Mouse (Mus musculus): ENCODE data around the gene Nfya. TPM values are rescaled to one million over a fixed set of nuclear protein-coding genes. Genes with fewer than 3 reads are reported as not detected.
"Not testable (repeated sequence)": the region's sequence is repeated elsewhere in the genome, so short reads cannot be mapped to it uniquely, and the experiment has no call there.

Nfya gene
- polyA plus RNA-seq, 1 experiment from 2014 or later: 13.3 TPM

- no peak for DNase-seq (ENCODE audit: low spot score)
These were observed 8.0 kb downstream of the Nfya start for GRCm38 (mm10) chr17:48401710-48402109.

GRCm38 (mm10) chr17:48392616-48393015 is 17.1 kb downstream of the Nfya start:
- no peak for DNase-seq (ENCODE audit: low spot score)

GRCm38 (mm10) chr17:48391446-48391845 is 18.3 kb downstream of the Nfya start:
- DNase-seq (ENCODE audit: low spot score): no peak

- no peak for DNase-seq (ENCODE audit: low spot score)
These were observed 20.3 kb downstream of the Nfya start for GRCm38 (mm10) chr17:48389442-48389841.

GRCm38 (mm10) chr17:48388666-48389065 is 21.0 kb downstream of the Nfya start:
- DNase-seq (ENCODE audit: low spot score): no peak

GRCm38 (mm10) chr17:48385786-48386461 is 23.8 kb downstream of the Nfya start:
- DNase-seq (ENCODE audit: low spot score): no peak

- DNase-seq (ENCODE audit: low spot score): no peak
These were observed 30.7 kb downstream of the Nfya start for GRCm38 (mm10) chr17:48379050-48379449.

- DNase-seq (ENCODE audit: low spot score): no peak
These were observed 33.6 kb downstream of the Nfya start for GRCm38 (mm10) chr17:48376102-48376501.

GRCm38 (mm10) chr17:48372987-48373386 is 36.7 kb downstream of the Nfya start:
- no peak for DNase-seq (ENCODE audit: low spot score)

- no peak for DNase-seq (ENCODE audit: low spot score)
These were observed 38.1 kb downstream of the Nfya start for GRCm38 (mm10) chr17:48371621-48372020.

- DNase-seq (ENCODE audit: low spot score): no peak
These were observed 42.9 kb downstream of the Nfya start for GRCm38 (mm10) chr17:48366806-48367205.

- no peak for DNase-seq (ENCODE audit: low spot score)
These were observed 44.1 kb downstream of the Nfya start for GRCm38 (mm10) chr17:48365511-48366155.

GRCm38 (mm10) chr17:48363421-48363965 is 46.2 kb downstream of the Nfya start:
- DNase-seq (ENCODE audit: low spot score): no peak

GRCm38 (mm10) chr17:48362966-48363365 is 46.7 kb downstream of the Nfya start:
- no peak for DNase-seq (ENCODE audit: low spot score)

GRCm38 (mm10) chr17:48362346-48362745 is 47.4 kb downstream of the Nfya start:
- no peak for DNase-seq (ENCODE audit: low spot score)

- DNase-seq (ENCODE audit: low spot score): no peak
These were observed 49.2 kb downstream of the Nfya start for GRCm38 (mm10) chr17:48360462-48360861.

- no peak for DNase-seq (ENCODE audit: low spot score)
These were observed 50.1 kb downstream of the Nfya start, which contains the start of gene Treml1 for GRCm38 (mm10) chr17:48359616-48360015. TSS of gene Treml1 (plus strand) at chr17:48359916.

- no peak for DNase-seq (ENCODE audit: low spot score)
These were observed 51.8 kb downstream of the Nfya start for GRCm38 (mm10) chr17:48357892-48358291.

GRCm38 (mm10) chr17:48355822-48356221 is 53.9 kb downstream of the Nfya start:
- no peak for DNase-seq (ENCODE audit: low spot score)

- DNase-seq (ENCODE audit: low spot score): not testable (repeated sequence)
These were observed 56.7 kb downstream of the Nfya start for GRCm38 (mm10) chr17:48352976-48353375.

GRCm38 (mm10) chr17:48350681-48351193 is 59.0 kb downstream of the Nfya start:
- DNase-seq (ENCODE audit: low spot score): no peak

- no peak for DNase-seq (ENCODE audit: low spot score)
These were observed 62.4 kb downstream of the Nfya start for GRCm38 (mm10) chr17:48347287-48347686.
